ENCODE assay signal across 8 mouse cellular contexts in genomic region chr8:11463889-11464706, GRCm38 (mm10). TPM values are rescaled to one million over a fixed set of nuclear protein-coding genes. Genes with fewer than 3 reads are reported as not detected.
DNase-seq lines count a peak whose midpoint lies in the region.

No protein-coding gene starts in this region.

- H3K27me3 ChIP-seq in splenic B cell, adult 2 months (ENCODE audit: control insufficient read depth, insufficient read depth, low read length, poor library complexity, severe bottlenecking) = no peaks in the 10 kb centered on the region

- peak; percentile 54 for DNase-seq in layer of hippocampus, adult 9-11 months
- DNase-seq in layer of hippocampus, postnatal 36 days = no peak
- peak; percentile 70 for DNase-seq in adipocyte (ENCODE audit: low spot score)
- DNase-seq in kidney, postnatal 36 days = peak; percentile 51 to 90
- peak; percentile 76 for DNase-seq in splenic B cell, adult 2 months (ENCODE audit: low read depth, low spot score)
- no peak for DNase-seq in urinary bladder, postnatal 25 days (ENCODE audit: low spot score)
- no peak for DNase-seq in frontal cortex, postnatal 10 days (ENCODE audit: low spot score in 2 of 2)
- no peak for DNase-seq in right cerebral cortex, postnatal 4 days

- no peaks in the 10 kb centered on the region for H3K36me3 ChIP-seq in splenic B cell, adult 2 months (ENCODE audit: control insufficient read depth, insufficient read depth, low read length, poor library complexity, severe bottlenecking)

RNA-seq across cellular contexts. Expression of gene Rab20, which starts 14.4 kb away (rescaled TPM):
- total RNA-seq in layer of hippocampus, postnatal 36 days (2021) = under 1 TPM; 0.28 to 0.57 TPM

RNA-seq across cellular contexts. Expression of gene Naxd, which starts 33.2 kb away (rescaled TPM):
- total RNA-seq in layer of hippocampus, postnatal 36 days (2021) = 10 to 100 TPM; 59.3 to 60.0 TPM

Comparison
In these comparisons a context has a peak if more than half of its experiments do, and no peak if none do; other contexts are left out.
1. DNase-seq: peak in layer of hippocampus, adult 9-11 months (single experiment), adipocyte (single experiment), kidney, postnatal 36 days (2 of 2) and splenic B cell, adult 2 months (single experiment); none in layer of hippocampus, postnatal 36 days (0 of 2), urinary bladder, postnatal 25 days (single experiment), frontal cortex, postnatal 10 days (0 of 2) and right cerebral cortex, postnatal 4 days (single experiment).